Mouse (Mus musculus) myocyte (in vitro differentiated cells): ENCODE data around the gene Gng7.

Source experiments
- CEBPB ChIP-seq: IDR thresholded peaks from 2 replicates; pipeline ENCODE4 v1.6.1; 2011; ENCODE audit warnings: mild to moderate bottlenecking, moderate library complexity; ENCODE audit not compliant: poor library complexity, insufficient read depth, severe bottlenecking
- MAX ChIP-seq: IDR thresholded peaks from one replicate; pipeline ENCODE4 v1.6.1; 2011; ENCODE audit warnings: low read depth, mild to moderate bottlenecking, control low read depth
- POLR2A ChIP-seq: IDR thresholded peaks from one replicate; pipeline ENCODE4 v1.6.1; 2011; ENCODE audit warnings: low read depth, mild to moderate bottlenecking, control low read depth, moderate library complexity; ENCODE audit not compliant: insufficient read length
- POLR2AphosphoS2 ChIP-seq: IDR thresholded peaks from one replicate; pipeline ENCODE4 v1.6.1; 2011; ENCODE audit warnings: low read depth, control low read depth; ENCODE audit not compliant: insufficient read length
- TCF3 ChIP-seq: IDR thresholded peaks from one replicate; pipeline ENCODE4 v1.6.1; 2011; ENCODE audit warnings: low read depth, control low read depth; ENCODE audit not compliant: insufficient read length

DNA sequence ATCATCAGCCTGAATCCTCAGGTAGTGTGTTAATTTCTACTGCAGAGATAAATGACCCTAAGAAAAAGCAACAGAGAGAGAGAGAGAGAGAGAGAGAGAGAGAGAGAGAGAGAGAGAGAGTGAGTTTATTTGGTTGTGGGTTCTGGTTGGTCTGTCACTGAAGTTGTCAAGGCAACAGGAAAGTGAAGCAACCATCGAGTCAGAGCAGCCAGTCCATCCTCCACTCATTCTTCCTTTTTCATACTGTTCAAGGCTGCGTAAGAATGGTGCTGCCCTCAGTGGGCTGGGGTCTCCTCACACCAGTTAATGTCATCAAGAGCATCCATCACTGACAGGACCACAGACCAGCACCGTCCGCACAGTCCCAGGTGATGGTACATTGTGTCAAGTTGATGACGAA lies 70.5 kb downstream of the Gng7 start:
- TF ChIP-seq MAX, result no peak
- no peak for TF ChIP-seq POLR2A
- TF ChIP-seq TCF3, result no peak
- no peak for TF ChIP-seq CEBPB
- TF ChIP-seq POLR2AphosphoS2, result no peak
